Mouse (Mus musculus) Patski (cell line): ENCODE results near the gene Tmcc3. TPM values are rescaled to one million over a fixed set of nuclear protein-coding genes. Genes with fewer than 3 reads are reported as not detected.
A peak's percentile ranks its signal among the peaks of the same experiment; 100 is the strongest.

Experiments
- ATAC-seq: fragments of 100-300 bp; one replicate; pipeline ENCODE4 v1.8.0; 2021
- CTCF ChIA-PET: fragments of 350-600 bp; sonication (Branson Sonifier 250); formaldehyde crosslinking; loops from one replicate; lab custom pipeline; 2022; ENCODE audit warnings: inconsistent platforms; lab: Charles Lee
- POLR2A ChIA-PET: fragments of 350-600 bp; sonication (Branson Sonifier 250); formaldehyde crosslinking; loops from one replicate; lab custom pipeline; 2022; ENCODE audit warnings: antibody characterized with exemption, inconsistent platforms; lab: Charles Lee
- DNase-seq: peaks from one replicate; pipeline ENCODE4 v3.0.0-alpha.2; 2011; ENCODE audit warnings: low read depth, low spot score
- H3K27me3 ChIP-seq: fragments of 371-371 bp; one replicate; pipeline ENCODE4 v1.5.1; 2021
- CTCF ChIP-seq: fragments of 100-300 bp; IDR thresholded peaks from one replicate; pipeline ENCODE4 v1.5.1; 2021
- in situ Hi-C: fragments of 300-500 bp; cut with MboI; formaldehyde crosslinking; loops from 3 replicates; pipeline ENCODE4 v1.11.1; 2018; ENCODE audit warnings: low pct_unique_long_range_greater_than_20kb, mixed read lengths
- polyA plus RNA-seq: library from polyadenylated mRNA; unstranded; gene quantifications from one replicate; pipeline ENCODE4 v1.2.3, GENCODE M21; 2021

Gene Tmcc3
- polyA plus RNA-seq, 1 experiment from 2014 or later: 6.7 TPM

- POLR2A ChIA-PET: no interaction called here
- in situ Hi-C loops: no loop called here
Measured at GRCm38 (mm10) chr10:94332358-94333137, 20.8 kb downstream of the Tmcc3 start.

GRCm38 (mm10) chr10:94333328-94333727, 21.6 kb downstream of the Tmcc3 start:
- H3K27me3 ChIP-seq: no peaks in the 10 kb centered on the region
- ChIA-PET POLR2A (no interaction called here), CTCF (no interaction called here)
- DNase-seq (no peak), ATAC-seq (no peak)
- in situ Hi-C loops: no loop called here
- no peak for TF ChIP-seq CTCF

More at GRCm38 (mm10) chr10:94332358-94333137, 20.8 kb downstream of the Tmcc3 start:
- CTCF ChIA-PET: interaction anchor here (1.6 kb wide), 1 partner anchor 12 kb away, joined by 3 read pairs; no protein-coding TSS in a partner anchor
- no peak for DNase-seq
- ATAC-seq: no peak
- no peak for TF ChIP-seq CTCF
- H3K27me3 ChIP-seq: no peaks in the 10 kb centered on the region

DNA sequence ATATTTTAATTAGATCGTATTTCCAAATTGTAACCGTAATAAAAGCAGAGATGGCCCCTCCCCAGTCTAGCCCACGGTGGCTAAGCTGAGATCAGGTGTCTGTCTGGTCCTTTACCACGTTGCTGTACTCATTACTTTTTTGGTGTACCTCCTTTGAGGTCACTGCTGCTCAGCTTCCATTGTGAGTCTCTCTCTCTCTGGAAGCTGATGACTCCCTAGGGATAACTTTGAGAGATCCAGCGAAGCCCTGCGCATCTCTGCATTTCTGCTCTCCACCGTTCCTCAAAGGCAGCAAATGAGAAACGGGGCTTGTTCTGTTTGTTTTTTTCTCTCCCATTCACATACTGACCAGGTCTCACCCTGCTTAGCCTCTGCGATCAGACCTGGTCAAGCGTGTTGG, 23.3 kb downstream of the Tmcc3 start:
- POLR2A ChIA-PET: no interaction called here
- H3K27me3 ChIP-seq: no peaks in the 10 kb centered on the region
- in situ Hi-C loops: no loop called here
- no peak for TF ChIP-seq CTCF
- ATAC-seq (no peak), DNase-seq (no peak)
- CTCF ChIA-PET: no interaction called here

DNA sequence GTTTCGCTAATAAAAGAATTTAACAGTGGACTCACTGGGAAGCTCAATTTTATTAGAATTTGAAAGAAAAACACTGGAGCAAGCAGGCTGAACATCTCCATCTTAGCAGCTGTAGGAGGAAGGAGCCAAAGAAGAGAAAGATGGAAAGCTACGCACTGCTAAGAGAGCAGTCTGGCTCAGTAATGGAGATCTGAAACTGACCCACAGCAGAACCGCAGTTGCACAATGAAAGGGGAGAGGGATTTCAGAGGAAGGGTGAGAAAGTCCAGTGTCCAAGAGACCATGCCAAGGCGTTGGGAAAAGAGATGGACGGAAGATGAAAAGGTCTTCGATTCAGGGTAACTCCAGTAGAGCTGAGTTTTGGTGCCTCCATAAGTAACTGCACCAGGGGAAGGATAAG, 24.3 kb downstream of the Tmcc3 start:
- in situ Hi-C loops: no loop called here
- H3K27me3 ChIP-seq: peaks cover 2% of the 10 kb centered on the region
- ATAC-seq: no peak
- CTCF ChIA-PET: no interaction called here
- TF ChIP-seq CTCF: no peak
- no peak for DNase-seq
- POLR2A ChIA-PET: no interaction called here

DNA sequence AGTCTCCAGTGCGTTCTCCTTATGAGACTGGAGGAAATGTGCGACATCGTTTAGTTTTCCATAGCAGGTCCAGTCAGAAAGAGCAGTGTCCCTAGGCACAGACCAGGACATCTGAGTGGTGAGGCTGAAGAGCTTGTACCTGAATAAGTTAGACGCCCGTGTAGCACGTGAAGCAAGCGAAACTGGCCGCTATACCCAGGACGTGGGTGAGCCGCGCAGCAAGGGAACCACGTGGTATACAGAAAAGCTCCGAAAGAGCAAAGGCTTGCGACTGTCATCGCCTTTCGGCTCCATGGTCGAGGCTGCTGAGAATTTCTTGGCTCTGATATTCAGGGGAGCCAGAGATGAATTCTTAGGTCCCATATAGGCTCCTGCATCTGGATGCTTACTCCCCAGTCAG, 29.8 kb downstream of the Tmcc3 start:
- POLR2A ChIA-PET: no interaction called here
- no peak for TF ChIP-seq CTCF
- no peak for DNase-seq
- peaks cover 3% of the 10 kb centered on the region for H3K27me3 ChIP-seq
- in situ Hi-C loops: no loop called here
- ATAC-seq: no peak
- CTCF ChIA-PET: interaction anchor here (1.1 kb wide), 1 partner anchor 9 kb away, joined by 3 read pairs; no protein-coding TSS in a partner anchor

GRCm38 (mm10) chr10:94342256-94342655, 30.5 kb downstream of the Tmcc3 start:
- POLR2A ChIA-PET: no interaction called here

GRCm38 (mm10) chr10:94343581-94343980, 31.8 kb downstream of the Tmcc3 start:
- in situ Hi-C loops: no loop called here
- POLR2A ChIA-PET: interaction anchor here (0.6 kb wide), 1 partner anchor 25 kb away, joined by 3 read pairs; no protein-coding TSS in a partner anchor
- TF ChIP-seq CTCF: no peak
- H3K27me3 ChIP-seq: peaks cover 3% of the 10 kb centered on the region
- ATAC-seq (no peak), DNase-seq (no peak)
- CTCF ChIA-PET: no interaction called here

More at GRCm38 (mm10) chr10:94342256-94342655, 30.5 kb downstream of the Tmcc3 start:
- TF ChIP-seq CTCF: no peak
- DNase-seq (no peak), ATAC-seq (no peak)
- peaks cover 3% of the 10 kb centered on the region for H3K27me3 ChIP-seq
- in situ Hi-C loops: no loop called here
- CTCF ChIA-PET: interaction anchor here (1.1 kb wide), 1 partner anchor 9 kb away, joined by 3 read pairs; no protein-coding TSS in a partner anchor

GRCm38 (mm10) chr10:94344631-94345417, 33.1 kb downstream of the Tmcc3 start:
- H3K27me3 ChIP-seq: peaks cover 3% of the 10 kb centered on the region
- DNase-seq (no peak), ATAC-seq (peak; percentile 17)
- ChIA-PET CTCF (no interaction called here), POLR2A (no interaction called here)
- TF ChIP-seq CTCF: no peak
- in situ Hi-C loops: no loop called here

DNA sequence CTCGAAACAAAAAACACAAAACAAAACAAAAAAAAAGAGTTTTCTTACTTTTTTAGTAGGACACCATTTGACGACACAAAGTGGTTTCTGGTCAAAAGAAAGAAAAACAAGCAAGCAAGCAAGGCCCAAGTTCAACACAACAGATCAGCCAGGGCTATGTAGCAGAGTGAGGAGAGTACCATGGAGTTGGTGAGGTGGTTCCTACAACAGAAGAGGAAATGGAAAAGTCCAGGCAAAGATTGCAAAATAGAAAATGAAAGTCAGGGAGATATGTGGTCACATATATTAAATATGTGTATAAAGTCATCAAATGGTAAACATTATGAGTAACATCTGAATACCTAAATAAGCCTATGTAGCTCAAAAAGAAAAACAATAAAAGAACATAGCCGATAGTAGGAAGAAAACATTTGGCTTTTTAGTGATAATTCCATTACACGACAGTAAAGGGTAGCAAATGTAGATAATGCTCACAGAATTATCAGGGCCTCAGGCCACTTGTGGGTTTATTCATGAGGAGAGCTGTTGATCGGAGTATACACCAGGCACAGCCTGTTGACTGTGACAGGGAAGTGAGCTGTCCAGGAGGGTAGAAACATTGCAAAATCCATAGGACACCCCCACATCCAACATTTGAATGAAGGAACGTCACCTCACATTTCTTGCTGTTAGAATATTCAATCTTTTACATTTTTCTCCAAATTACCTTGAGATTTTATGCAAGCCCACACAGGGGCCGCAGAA, 33.9 kb downstream of the Tmcc3 start:
- in situ Hi-C loops: no loop called here
- POLR2A ChIA-PET: no interaction called here
- CTCF ChIA-PET: no interaction called here

DNA sequence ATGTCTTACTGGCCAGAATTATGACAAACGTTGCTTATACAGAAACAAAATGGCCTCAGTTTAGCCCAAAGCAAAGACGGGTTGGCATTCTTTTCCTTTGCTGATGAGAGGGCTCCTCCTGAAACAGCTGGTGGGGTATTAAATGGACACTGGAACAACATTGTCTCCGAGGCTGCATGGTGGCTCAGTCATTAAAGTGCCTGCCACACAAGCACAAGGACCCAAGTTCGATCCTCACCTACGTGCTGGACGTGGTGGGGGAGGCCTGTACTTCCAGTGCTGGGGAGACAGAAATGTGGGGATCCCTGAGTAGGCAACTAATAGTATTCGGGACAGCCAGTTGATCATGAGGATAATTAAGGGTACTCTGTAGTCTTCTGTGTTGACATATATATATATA, 34.8 kb downstream of the Tmcc3 start:
- no peaks in the 10 kb centered on the region for H3K27me3 ChIP-seq
- ATAC-seq (no peak), DNase-seq (no peak)
- in situ Hi-C loops: no loop called here
- TF ChIP-seq CTCF: no peak
- ChIA-PET POLR2A (no interaction called here), CTCF (no interaction called here)

More for the DNA sequence above, 33.9 kb downstream of the Tmcc3 start:
- ATAC-seq: no peak
- H3K27me3 ChIP-seq: peaks cover 3% of the 10 kb centered on the region
- TF ChIP-seq CTCF: no peak
- DNase-seq: no peak
